Mouse (Mus musculus): ENCODE data around the gene Mapkapk5.

DNA sequence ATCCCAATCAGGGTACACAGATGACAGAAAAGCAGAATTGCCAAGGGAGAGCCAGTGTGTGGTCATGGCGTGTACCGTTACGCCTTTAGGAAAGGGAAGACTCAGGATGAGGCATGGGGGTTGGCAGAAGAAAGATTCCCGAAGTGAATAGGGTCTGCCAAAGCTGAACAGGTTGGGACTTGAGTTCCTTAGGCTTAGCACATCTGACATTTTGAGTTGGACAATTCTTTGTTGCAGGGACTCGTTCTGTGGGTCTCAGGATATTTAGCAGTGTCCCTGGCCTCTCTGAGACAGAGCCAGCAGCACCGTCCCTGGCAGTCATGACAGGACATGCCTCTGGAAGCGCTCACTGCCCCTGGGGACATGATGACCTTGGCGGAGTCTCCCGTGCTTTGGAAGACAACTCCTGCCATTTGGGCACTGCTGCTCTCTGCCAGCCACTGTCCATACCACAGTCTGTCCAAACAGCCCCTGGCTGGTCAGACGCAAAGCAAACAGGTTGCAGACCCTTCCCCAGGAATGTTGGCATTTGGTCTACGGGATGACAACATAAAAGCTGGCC is 31.3 kb upstream of the Mapkapk5 start:
- no peak for TF ChIP-seq JUND (IDR thresholded peaks at IDR 0.05; ENCODE audit: low read depth, low read length)
- no peak for TF ChIP-seq CTCF (IDR thresholded peaks at IDR 0.05 in 2 of 3, conservative IDR thresholded peaks at IDR 0.05 in 1 of 3; ENCODE audit: control insufficient read depth in 1 of 3, insufficient read depth in 1 of 3, low read depth in 2 of 3, low read length in 3 of 3, poor library complexity in 1 of 3, severe bottlenecking in 1 of 3)
- TF ChIP-seq ELF1 (IDR thresholded peaks at IDR 0.05; ENCODE audit: low read depth, low read length) = no peak
- no peak for TF ChIP-seq HCFC1 (IDR thresholded peaks at IDR 0.05; ENCODE audit: low read depth, low read length)
- no peak for TF ChIP-seq EP300 (IDR thresholded peaks at IDR 0.05; ENCODE audit: low read depth in 1 of 2, low read length in 2 of 2)
- TF ChIP-seq ZNF384 (IDR thresholded peaks at IDR 0.05; ENCODE audit: low read depth, low read length) = no peak
- TF ChIP-seq MEF2A (IDR thresholded peaks at IDR 0.05; ENCODE audit: extremely low read depth, insufficient replicate concordance, low read depth, low read length, poor library complexity, severe bottlenecking) = no peak
- TF ChIP-seq MAX (IDR thresholded peaks at IDR 0.05; ENCODE audit: low read length) = no peak
- no peak for TF ChIP-seq POLR2A (IDR thresholded peaks at IDR 0.05; ENCODE audit: control insufficient read depth in 1 of 2, insufficient read depth in 1 of 2, low read depth in 1 of 2, low read length in 2 of 2, poor library complexity in 1 of 2)
